Comparison of ENCODE assay signal across 12 mouse cellular contexts in genomic region chr6:145302105-145302504, GRCm38 (mm10).
"Had no signal": no experiment of that assay in that cellular context is flagged by ENCODE, and none has a peak within 500 bp of the region (broad histone marks: within the 10 kb centered on the region; RNA-seq: fewer than 3 reads in every experiment).

No protein-coding gene starts in this region.

- ATAC-seq: intestine, embryonic 15.5 days; midbrain, embryonic 16.5 days had no signal

- H3K9me3 ChIP-seq: intestine, embryonic 15.5 days; kidney, embryonic 15.5 days; limb, embryonic 10.5 days; midbrain, embryonic 12.5 days; neural tube, embryonic 13.5 days had no signal

- H3K27ac ChIP-seq: intestine, embryonic 15.5 days; kidney, embryonic 15.5 days; layer of hippocampus, adult 2 months; limb, embryonic 10.5 days; midbrain, embryonic 12.5 days; neural tube, embryonic 13.5 days had no signal

- H3K27me3 ChIP-seq: intestine, embryonic 15.5 days; neural tube, embryonic 13.5 days had no signal

- H3K9ac ChIP-seq: intestine, embryonic 15.5 days; kidney, embryonic 15.5 days; midbrain, embryonic 12.5 days; neural tube, embryonic 13.5 days had no signal

- H3K4me3 ChIP-seq: intestine, embryonic 15.5 days; kidney, embryonic 15.5 days; layer of hippocampus, adult 2 months; limb, embryonic 10.5 days; midbrain, embryonic 12.5 days; neural tube, embryonic 13.5 days had no signal

- DNase-seq: kidney, adult 18-20 months; kidney, postnatal 4 days; lung, adult 18-20 months; lung, postnatal 4 days; right cerebral cortex, postnatal 14 days had no signal

- H3K4me2 ChIP-seq: intestine, embryonic 15.5 days; midbrain, embryonic 12.5 days had no signal

- H3K36me3 ChIP-seq: intestine, embryonic 15.5 days; kidney, embryonic 15.5 days; limb, embryonic 10.5 days; midbrain, embryonic 12.5 days; neural tube, embryonic 13.5 days had no signal
